Mouse (Mus musculus): ENCODE data around the gene Gpr37l1. TPM values are rescaled to one million over a fixed set of nuclear protein-coding genes. Genes with fewer than 3 reads are reported as not detected.

The Gpr37l1 gene
- total and polyA plus RNA-seq, 3 experiments: 0.97 to 2.3 (median 0.98) TPM

GRCm38 (mm10) chr1:135183941-135184570 lies 16.6 kb upstream of the Gpr37l1 start:
- Histone ChIP-seq H3K4me3 (no peak overlapping the region), H3K27me3 (ENCODE audit: control insufficient read depth, insufficient read depth, low read length) (0 out of 2 replicates have a peak, but pooled peaks cover 1% of the 10 kb centered on the region), H3K9ac (ENCODE audit: low read depth, low read length) (no peak overlapping the region), H3K36me3 (ENCODE audit: control insufficient read depth, insufficient read depth, low read length) (no peaks in the 10 kb centered on the region), H3K79me2 (replicated peaks; ENCODE audit: control insufficient read depth, insufficient read depth, low read length) (no peaks in the 10 kb centered on the region), H3K27ac (no peak overlapping the region), H3K4me1 (ENCODE audit: control insufficient read depth, insufficient read depth, low read length) (peaks cover 3% of the 10 kb centered on the region; the same call in 1 of the 2 replicates)
- DNase-seq: no peak
- no peak for TF ChIP-seq CTCF (IDR thresholded peaks at IDR 0.05)
- TF ChIP-seq POLR2A (IDR thresholded peaks at IDR 0.05; ENCODE audit: insufficient read depth, low read depth, low read length): no peak
- no peak for TF ChIP-seq EP300 (IDR thresholded peaks at IDR 0.05; ENCODE audit: insufficient read depth, low read depth, low read length)
- 46% methylated on average over 11 of the region's 11 CpGs for WGBS
- intact Hi-C loops (cut with DNase I): no loop called here

- Histone ChIP-seq H3K36me3 (ENCODE audit: control insufficient read depth, insufficient read depth, low read length) (no peaks in the 10 kb centered on the region), H3K27me3 (ENCODE audit: control insufficient read depth, insufficient read depth, low read length) (0 out of 2 replicates have a peak, but pooled peaks cover 1% of the 10 kb centered on the region)
Measured at GRCm38 (mm10) chr1:135183448-135183847, 16.0 kb upstream of the Gpr37l1 start.

GRCm38 (mm10) chr1:135182975-135183374 lies 15.5 kb upstream of the Gpr37l1 start:
- intact Hi-C loops (cut with DNase I): no loop called here
- TF ChIP-seq CTCF (IDR thresholded peaks at IDR 0.05) (no peak), EP300 (IDR thresholded peaks at IDR 0.05; ENCODE audit: insufficient read depth, low read depth, low read length) (no peak), POLR2A (IDR thresholded peaks at IDR 0.05; ENCODE audit: insufficient read depth, low read depth, low read length) (no peak)
- Histone ChIP-seq H3K36me3 (ENCODE audit: control insufficient read depth, insufficient read depth, low read length) (no peaks in the 10 kb centered on the region), H3K27ac (no peak overlapping the region), H3K79me2 (replicated peaks; ENCODE audit: control insufficient read depth, insufficient read depth, low read length) (no peaks in the 10 kb centered on the region), H3K27me3 (ENCODE audit: control insufficient read depth, insufficient read depth, low read length) (0 out of 2 replicates have a peak, but pooled peaks cover 1% of the 10 kb centered on the region), H3K4me3 (no peak overlapping the region), H3K9ac (ENCODE audit: low read depth, low read length) (no peak overlapping the region), H3K4me1 (ENCODE audit: control insufficient read depth, insufficient read depth, low read length) (peaks cover 3% of the 10 kb centered on the region; the same call in 1 of the 2 replicates)
- DNase-seq: no peak
- WGBS: 65% methylated on average over 3 of the region's 3 CpGs

More at GRCm38 (mm10) chr1:135183448-135183847, 16.0 kb upstream of the Gpr37l1 start:
- Histone ChIP-seq H3K4me1 (ENCODE audit: control insufficient read depth, insufficient read depth, low read length) (peaks cover 3% of the 10 kb centered on the region; the same call in 1 of the 2 replicates), H3K27ac (no peak overlapping the region), H3K9ac (ENCODE audit: low read depth, low read length) (no peak overlapping the region), H3K79me2 (replicated peaks; ENCODE audit: control insufficient read depth, insufficient read depth, low read length) (no peaks in the 10 kb centered on the region), H3K4me3 (no peak overlapping the region)
- TF ChIP-seq CTCF (IDR thresholded peaks at IDR 0.05) (no peak), POLR2A (IDR thresholded peaks at IDR 0.05; ENCODE audit: insufficient read depth, low read depth, low read length) (no peak), EP300 (IDR thresholded peaks at IDR 0.05; ENCODE audit: insufficient read depth, low read depth, low read length) (no peak)
- no peak for DNase-seq
- intact Hi-C loops (cut with DNase I): no loop called here
- 69% methylated on average over 3 of the region's 4 CpGs for WGBS

GRCm38 (mm10) chr1:135181880-135182623 lies 14.6 kb upstream of the Gpr37l1 start:
- no peak for DNase-seq
- 67% methylated on average over 8 of the region's 8 CpGs for WGBS
- intact Hi-C loops (cut with DNase I): no loop called here
- Histone ChIP-seq H3K27me3 (ENCODE audit: control insufficient read depth, insufficient read depth, low read length) (0 out of 2 replicates have a peak, but pooled peaks cover 1% of the 10 kb centered on the region), H3K4me1 (ENCODE audit: control insufficient read depth, insufficient read depth, low read length) (peaks cover 3% of the 10 kb centered on the region; the same call in 1 of the 2 replicates), H3K79me2 (replicated peaks; ENCODE audit: control insufficient read depth, insufficient read depth, low read length) (no peaks in the 10 kb centered on the region), H3K9ac (ENCODE audit: low read depth, low read length) (no peak overlapping the region), H3K36me3 (ENCODE audit: control insufficient read depth, insufficient read depth, low read length) (no peaks in the 10 kb centered on the region), H3K4me3 (no peak overlapping the region), H3K27ac (no peak overlapping the region)
- no peak for TF ChIP-seq EP300 (IDR thresholded peaks at IDR 0.05; ENCODE audit: insufficient read depth, low read depth, low read length)
- no peak for TF ChIP-seq CTCF (IDR thresholded peaks at IDR 0.05)
- no peak for TF ChIP-seq POLR2A (IDR thresholded peaks at IDR 0.05; ENCODE audit: insufficient read depth, low read depth, low read length)

GRCm38 (mm10) chr1:135181275-135181674 lies 13.8 kb upstream of the Gpr37l1 start:
- H3K9ac ChIP-seq (ENCODE audit: low read depth, low read length): no peak overlapping the region
- TF ChIP-seq POLR2A (IDR thresholded peaks at IDR 0.05; ENCODE audit: insufficient read depth, low read depth, low read length) (no peak), CTCF (IDR thresholded peaks at IDR 0.05) (no peak), EP300 (IDR thresholded peaks at IDR 0.05; ENCODE audit: insufficient read depth, low read depth, low read length) (no peak)
- H3K27me3 ChIP-seq (ENCODE audit: control insufficient read depth, insufficient read depth, low read length): 0 out of 2 replicates have a peak, but pooled peaks cover 1% of the 10 kb centered on the region
- H3K36me3 ChIP-seq (ENCODE audit: control insufficient read depth, insufficient read depth, low read length): no peaks in the 10 kb centered on the region
- H3K4me3 ChIP-seq: no peak overlapping the region
- WGBS: 86% methylated on average over 4 of the region's 4 CpGs
- H3K27ac ChIP-seq: no peak overlapping the region
- intact Hi-C loops (cut with DNase I): no loop called here
- H3K4me1 ChIP-seq (ENCODE audit: control insufficient read depth, insufficient read depth, low read length): peaks cover 3% of the 10 kb centered on the region; the same call in 1 of the 2 replicates
- DNase-seq: no peak
- no peaks in the 10 kb centered on the region for H3K79me2 ChIP-seq (replicated peaks; ENCODE audit: control insufficient read depth, insufficient read depth, low read length)

All from heart, adult 2 months (tissue).